Mouse (Mus musculus): Measurements from ENCODE around the gene Vasn. TPM values are rescaled to one million over a fixed set of nuclear protein-coding genes. Genes with fewer than 3 reads are reported as not detected.
"Not testable (repeated sequence)": the region's sequence is repeated elsewhere in the genome, so short reads cannot be mapped to it uniquely, and the experiment has no call there.

The Vasn gene
- total RNA-seq, 1 experiment from 2014 or later: 11.4 TPM

- DNase-seq: peak; percentile 93
Observed at GRCm38 (mm10) chr16:4667190-4667808, 27.6 kb downstream of the Vasn start.

- no peak for DNase-seq
Observed at GRCm38 (mm10) chr16:4670317-4670716, 30.6 kb downstream of the Vasn start.

GRCm38 (mm10) chr16:4674091-4674490 lies 34.4 kb downstream of the Vasn start:
- no peak for DNase-seq

- no peak for DNase-seq
Observed at GRCm38 (mm10) chr16:4676836-4677235, 37.1 kb downstream of the Vasn start.

GRCm38 (mm10) chr16:4678080-4678479 lies 38.3 kb downstream of the Vasn start:
- DNase-seq: no peak

- peak; percentile 95 for DNase-seq
Observed at GRCm38 (mm10) chr16:4679121-4680018, 39.6 kb downstream of the Vasn start, which contains the start of gene Coro7. Coro7 (minus strand) TSS chr16:4679777.

- not testable (repeated sequence) for DNase-seq
Observed at GRCm38 (mm10) chr16:4680922-4681455, 41.2 kb downstream of the Vasn start.

GRCm38 (mm10) chr16:4682628-4683179 lies 43.0 kb downstream of the Vasn start:
- no peak for DNase-seq

GRCm38 (mm10) chr16:4683193-4683580 lies 43.4 kb downstream of the Vasn start:
- DNase-seq: no peak

GRCm38 (mm10) chr16:4683581-4684456 lies 44.1 kb downstream of the Vasn start:
- peak; percentile 99 for DNase-seq

GRCm38 (mm10) chr16:4684457-4684791 lies 44.7 kb downstream of the Vasn start:
- no peak for DNase-seq

GRCm38 (mm10) chr16:4689371-4689770 lies 49.6 kb downstream of the Vasn start:
- DNase-seq: not testable (repeated sequence)

Other genes starting within 250 kb of the Vasn start
- 36.1 and 38.7 TPM in 2 replicates for gene Adcy9, start 219.4 kb upstream of the Vasn start, total RNA-seq (2021)
- gene Srl, start 98.1 kb upstream of the Vasn start, total RNA-seq (2021): 11.5 and 16.2 TPM in 2 replicates
- gene Tfap4, start 80.1 kb upstream of the Vasn start, total RNA-seq (2021): 5.7 and 9.2 TPM in 2 replicates
- gene Glis2, start 45.2 kb upstream of the Vasn start, total RNA-seq (2021): 23.7 and 25.1 TPM in 2 replicates
- 108 and 140 TPM in 2 replicates for gene Pam16, start 15.0 kb upstream of the Vasn start, total RNA-seq (2021)
- gene Dnaja3, start within 50 bp of the Vasn start, total RNA-seq (2021): 166 and 173 TPM in 2 replicates
- gene Coro7, start 39.8 kb downstream of the Vasn start, total RNA-seq (2021): 33.6 and 38.7 TPM in 2 replicates
- gene Nmral1, start 79.4 kb downstream of the Vasn start, total RNA-seq (2021): 7.2 and 11.0 TPM in 2 replicates
- 93.2 and 99.1 TPM in 2 replicates for gene Hmox2, start 86.4 kb downstream of the Vasn start, total RNA-seq (2021)
- 129 and 135 TPM in 2 replicates for gene Cdip1, start 150.4 kb downstream of the Vasn start, total RNA-seq (2021)
- not detected in 2 replicates for gene 4930562C15Rik, start 195.5 kb downstream of the Vasn start, total RNA-seq (2021)
- 36.9 and 40.8 TPM in 2 replicates for gene Ubald1, start 240.4 kb downstream of the Vasn start, total RNA-seq (2021)
- 86.3 and 87.7 TPM in 2 replicates for gene Mgrn1, start 246.3 kb downstream of the Vasn start, total RNA-seq (2021)

All from adrenal gland, postnatal 14 days (tissue).